Mouse (Mus musculus) CD4-positive naive resting alpha-beta T cell, adult 57 days (primary cell): ENCODE results near the gene Olfr178. TPM values are rescaled to one million over a fixed set of nuclear protein-coding genes. Genes with fewer than 3 reads are reported as not detected.

ENCODE experiments used
- total RNA-seq: library from RNA; stranded (reverse); gene quantifications from one replicate; pipeline ENCODE4 v1.2.4, GENCODE M21; 2023

The Olfr178 gene
- total RNA-seq: not detected

DNA sequence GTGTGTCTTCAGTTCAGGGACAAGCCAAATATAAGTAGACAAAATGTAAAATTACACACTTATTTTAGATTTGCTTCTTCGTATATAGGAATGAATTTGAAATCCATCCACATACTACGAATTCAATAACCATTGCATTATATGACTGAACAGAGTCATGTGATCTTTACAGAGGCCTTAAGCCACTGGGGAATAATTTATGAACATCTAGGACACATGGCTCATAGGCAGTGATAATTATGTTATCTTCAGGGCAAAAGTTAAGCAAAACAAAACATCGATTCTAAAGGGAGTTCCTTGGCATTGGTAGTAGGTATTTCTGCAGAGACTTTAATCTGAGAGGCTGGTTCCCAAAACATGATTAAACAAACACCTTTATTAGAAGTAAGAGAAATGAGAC is at the start of gene Olfr178:
Gene Olfr178, minus strand, starts transcription at position 101 of the 400 bp plus-strand sequence.

DNA sequence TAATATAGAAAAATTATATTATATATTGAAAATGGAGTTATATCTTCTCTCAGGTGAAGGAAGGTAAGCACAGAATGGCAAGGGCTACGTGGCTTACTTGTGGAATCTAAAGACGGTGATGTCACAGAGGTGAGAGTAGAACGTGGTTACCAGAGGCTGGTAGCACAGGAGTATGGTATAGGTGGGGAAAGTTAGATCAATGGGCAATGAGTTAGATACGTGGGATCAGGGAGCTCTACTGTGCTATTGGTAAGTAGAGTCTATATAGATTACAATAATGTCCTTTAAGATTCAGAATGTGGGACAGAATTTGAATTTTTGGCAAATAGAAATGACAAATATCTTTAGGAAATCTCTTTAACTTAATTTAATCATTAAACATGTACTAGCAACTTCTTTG is 37.4 kb upstream of the Olfr178 start, which contains the start of gene Olfr180:
Gene Olfr180, minus strand, starts transcription at position 101 of the 400 bp plus-strand sequence.

DNA sequence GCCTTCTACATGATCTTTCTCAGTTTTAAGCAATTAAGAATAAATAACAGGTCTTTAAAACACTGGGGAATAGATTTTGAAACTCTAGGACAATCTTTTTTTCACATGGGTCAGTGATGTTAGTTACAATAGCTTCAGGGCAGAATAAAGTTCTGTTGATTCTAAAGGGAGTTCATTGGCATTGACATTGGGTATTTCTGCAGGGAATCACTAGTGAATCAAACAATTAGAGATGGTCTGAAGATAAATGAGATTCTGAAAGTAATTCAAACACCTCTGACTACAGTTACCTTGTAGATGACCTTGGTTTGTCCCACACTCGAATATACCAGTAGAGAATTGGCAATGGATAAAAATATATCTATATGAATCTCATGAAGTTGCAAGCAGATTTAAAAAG is 36.8 kb upstream of the Olfr178 start, which contains the start of gene Olfr181:
Gene Olfr181, minus strand, starts transcription at position 101 of the 400 bp plus-strand sequence.

DNA sequence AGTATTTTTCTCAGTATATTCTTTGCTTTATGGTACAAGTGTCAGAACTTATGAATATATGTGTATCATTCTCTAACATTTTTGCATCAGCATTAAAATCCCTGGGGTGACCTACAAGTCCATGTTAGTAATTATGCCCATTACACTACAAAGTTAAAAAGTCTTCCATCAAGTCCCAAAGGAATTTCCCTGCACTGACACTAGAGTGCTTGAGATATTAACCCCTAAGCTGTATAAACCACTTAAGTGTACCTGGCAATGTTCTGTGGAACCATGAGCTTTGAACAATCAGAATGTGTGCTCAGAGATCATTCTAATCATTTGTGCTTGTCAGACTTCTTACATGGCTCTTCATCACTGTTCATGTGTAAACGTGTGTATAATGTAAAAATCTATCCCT is 17.2 kb downstream of the Olfr178 start, which contains the start of gene Olfr177:
Gene Olfr177, minus strand, starts transcription at position 101 of the 400 bp plus-strand sequence.

Other genes with a start within 250 kb of the Olfr178 start
- 11.1 TPM for gene Cpox, start 221.8 kb downstream of the Olfr178 start, total RNA-seq
- gene Gpr15, start 173.0 kb downstream of the Olfr178 start, total RNA-seq: not detected
- 42.3 TPM for gene Cldnd1, start 164.2 kb downstream of the Olfr178 start, total RNA-seq
- gene Olfr172, start 128.9 kb downstream of the Olfr178 start, total RNA-seq: not detected
- gene Olfr173, start 91.8 kb downstream of the Olfr178 start, total RNA-seq: not detected
- gene Olfr175-ps1, start 65.3 kb downstream of the Olfr178 start, total RNA-seq: not detected
- gene Olfr177, start 17.3 kb downstream of the Olfr178 start, total RNA-seq: not detected
- not detected for gene Olfr181, start 36.7 kb upstream of the Olfr178 start, total RNA-seq
- not detected for gene Olfr180, start 37.3 kb upstream of the Olfr178 start, total RNA-seq
- gene Olfr183, start 103.3 kb upstream of the Olfr178 start, total RNA-seq: not detected
- gene Olfr186, start 138.2 kb upstream of the Olfr178 start, total RNA-seq: not detected
- not detected for gene Olfr187, start 147.7 kb upstream of the Olfr178 start, total RNA-seq
- gene Olfr190, start 185.9 kb upstream of the Olfr178 start, total RNA-seq: not detected
- gene Olfr191, start 197.8 kb upstream of the Olfr178 start, total RNA-seq: not detected
- not detected for gene Olfr193, start 219.8 kb upstream of the Olfr178 start, total RNA-seq
- not detected for gene Olfr194, start 229.0 kb upstream of the Olfr178 start, total RNA-seq